Mouse (Mus musculus): ENCODE results near the gene Dap.

DNA sequence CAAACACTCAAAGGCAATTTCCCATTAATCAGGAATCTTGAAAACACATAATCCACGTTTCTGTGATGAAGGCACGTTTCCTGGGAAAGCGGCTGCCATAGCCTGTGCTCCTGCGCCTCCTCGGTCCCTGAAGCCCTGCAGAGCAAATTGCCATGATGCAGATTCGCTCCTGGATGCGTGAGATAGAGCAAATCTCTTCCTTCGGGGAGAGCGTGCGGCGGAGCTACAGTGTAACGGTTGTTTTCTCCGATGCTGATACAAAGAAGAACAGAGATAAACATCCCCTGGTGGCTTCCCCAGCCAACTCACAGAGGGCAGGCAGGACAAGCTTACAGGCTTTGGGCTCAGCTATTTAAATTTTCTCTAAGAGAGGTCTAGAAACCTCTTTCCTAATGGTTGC lies 57.7 kb downstream of the Dap start:
- TF ChIP-seq CTCF (IDR thresholded peaks at IDR 0.05; ENCODE audit: low read depth, low read length), result no peak
- no peak for TF ChIP-seq POLR2A (IDR thresholded peaks at IDR 0.05; ENCODE audit: extremely low read depth, insufficient read depth, low read length)

All from liver, adult 2 months (tissue).